Mouse (Mus musculus): ENCODE data around the gene Ncbp2.

The Ncbp2 gene

DNA sequence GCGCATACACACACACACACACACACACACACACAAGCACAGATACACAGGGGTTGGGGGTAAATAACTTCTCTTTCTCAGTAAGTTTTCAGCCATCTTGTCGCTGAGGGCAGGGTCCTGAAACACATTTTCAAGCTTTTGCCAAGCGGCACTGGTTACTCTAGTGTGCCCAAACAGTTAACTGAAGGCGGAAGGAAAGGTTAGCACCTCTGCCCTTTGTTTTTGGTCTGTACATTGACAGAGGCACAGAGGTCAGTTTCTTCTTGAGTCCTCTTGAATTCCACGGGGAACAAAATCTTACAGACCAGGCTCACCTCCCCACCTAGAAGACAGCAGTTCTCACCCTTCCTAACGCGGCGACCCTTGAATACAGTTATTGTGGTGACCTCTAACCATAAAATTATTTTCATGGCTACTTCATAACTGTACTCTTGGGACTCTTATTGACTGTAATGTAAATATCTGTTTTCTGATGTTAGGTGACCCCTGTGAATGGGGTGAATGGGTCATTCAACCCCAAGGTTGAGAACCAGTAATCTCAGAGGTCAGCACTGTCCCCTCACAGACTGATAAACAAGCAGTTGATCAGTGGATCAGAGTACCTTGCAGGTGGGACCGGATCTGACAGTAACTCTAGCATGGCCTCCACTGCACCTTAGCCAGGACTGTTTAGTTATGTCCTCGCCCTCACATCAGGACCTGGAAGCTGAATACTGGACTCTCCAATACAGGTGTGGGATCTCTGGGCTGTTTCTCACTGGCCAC lies 60.4 kb downstream of the Ncbp2 start:
- DNase-seq (ENCODE audit: low spot score in 2 of 2), result no peak

DNA sequence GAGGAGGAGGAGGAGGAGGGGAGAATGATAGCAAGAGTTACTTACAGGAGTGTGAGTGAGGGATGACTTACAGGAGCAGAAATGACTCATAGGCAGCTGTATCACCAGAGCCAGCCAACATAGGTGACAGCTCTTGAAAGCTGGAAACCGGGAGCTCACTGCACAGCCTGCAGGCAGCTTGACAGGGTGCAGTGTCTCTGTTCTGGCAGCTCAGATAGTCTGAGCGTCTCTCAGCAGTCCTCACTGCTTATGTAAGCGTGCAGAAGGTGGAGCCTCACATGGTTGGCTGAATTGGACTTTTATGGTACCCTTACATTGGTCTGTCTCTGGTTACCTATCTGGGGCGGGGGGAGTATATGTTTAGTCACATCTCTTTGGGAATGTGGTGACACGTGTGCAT lies 61.6 kb downstream of the Ncbp2 start:
- DNase-seq (ENCODE audit: low spot score in 2 of 2), result no peak

DNA sequence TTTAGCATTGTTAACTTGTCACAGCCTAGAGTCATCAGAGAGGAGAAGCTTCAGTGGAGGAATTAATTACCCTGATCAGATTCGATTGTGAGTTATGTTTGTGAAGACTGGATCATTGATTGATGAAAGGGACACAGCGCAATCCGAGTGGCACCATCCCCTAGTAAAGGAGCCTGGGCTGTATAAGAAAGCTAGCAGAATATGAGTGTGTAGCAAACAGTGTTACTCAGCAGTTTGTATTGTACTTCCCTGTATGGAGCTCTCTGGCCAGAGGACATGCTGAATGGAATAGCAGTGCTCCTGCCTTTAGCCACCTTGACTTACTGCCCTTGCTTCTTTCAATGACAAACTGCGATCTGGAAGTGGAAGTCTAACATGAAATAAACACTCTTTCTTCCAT lies 62.0 kb downstream of the Ncbp2 start:
- no peak for DNase-seq (ENCODE audit: low spot score in 2 of 2)
